Mouse (Mus musculus) activated CD4-positive, CD25-positive, alpha-beta regulatory T cell, adult 4 months (primary cell): ENCODE results near the gene Ptcra. TPM values are rescaled to one million over a fixed set of nuclear protein-coding genes. Genes with fewer than 3 reads are reported as not detected.
"Not testable (repeated sequence)": the region's sequence is repeated elsewhere in the genome, so short reads cannot be mapped to it uniquely, and the experiment has no call there.

Experiments
- ATAC-seq: one replicate; pipeline ENCODE4 v1.8.0; 2017
- polyA plus RNA-seq, 2 experiments: library from polyadenylated mRNA; unstranded; fragments of 100-300 nt; shearing (Covaris generic); gene quantifications; one replicate each; pipeline ENCODE4 v1.2.1; 2017

Ptcra gene
- polyA plus RNA-seq, 2 experiments from 2014 or later, result not detected

GRCm38 (mm10) chr17:46771025-46771424 lies 7.5 kb upstream of the Ptcra start:
- ATAC-seq, result no peak

- ATAC-seq, result no peak
These were observed 7.0 kb upstream of the Ptcra start for GRCm38 (mm10) chr17:46770546-46770945.

GRCm38 (mm10) chr17:46767868-46768267 lies 4.4 kb upstream of the Ptcra start:
- ATAC-seq, result no peak

- ATAC-seq, result not testable (repeated sequence)
These were observed 1.4 kb upstream of the Ptcra start for GRCm38 (mm10) chr17:46764916-46765315.

- ATAC-seq, result no peak
These were observed 4.8 kb downstream of the Ptcra start for GRCm38 (mm10) chr17:46758753-46759152.

- peak; percentile 95 for ATAC-seq
These were observed 11.5 kb downstream of the Ptcra start, which contains the start of gene Cnpy3 for GRCm38 (mm10) chr17:46751794-46752556. Gene Cnpy3 (minus strand): TSS chr17:46752214.

GRCm38 (mm10) chr17:46751056-46751793 lies 12.3 kb downstream of the Ptcra start:
- peak; percentile 15 for ATAC-seq

- no peak for ATAC-seq
These were observed 12.9 kb downstream of the Ptcra start for GRCm38 (mm10) chr17:46750580-46750979.

- ATAC-seq, result no peak
These were observed 14.2 kb downstream of the Ptcra start for GRCm38 (mm10) chr17:46749282-46749681.

- ATAC-seq, result no peak
These were observed 15.7 kb downstream of the Ptcra start for GRCm38 (mm10) chr17:46747806-46748205.

GRCm38 (mm10) chr17:46747234-46747633 lies 16.3 kb downstream of the Ptcra start:
- no peak for ATAC-seq

- ATAC-seq, result no peak
These were observed 18.0 kb downstream of the Ptcra start for GRCm38 (mm10) chr17:46745506-46745905.

- no peak for ATAC-seq
These were observed 20.5 kb downstream of the Ptcra start for GRCm38 (mm10) chr17:46742986-46743385.

- ATAC-seq, result no peak
These were observed 22.2 kb downstream of the Ptcra start for GRCm38 (mm10) chr17:46741305-46741704.

GRCm38 (mm10) chr17:46736160-46736559 lies 27.4 kb downstream of the Ptcra start:
- no peak for ATAC-seq

GRCm38 (mm10) chr17:46735287-46735686 lies 28.2 kb downstream of the Ptcra start:
- ATAC-seq, result no peak

GRCm38 (mm10) chr17:46734055-46734454 lies 29.5 kb downstream of the Ptcra start:
- no peak for ATAC-seq

GRCm38 (mm10) chr17:46728904-46729318 lies 34.6 kb downstream of the Ptcra start, which contains the start of gene Gnmt:
Gene Gnmt (minus strand): TSS chr17:46729168.
- no peak for ATAC-seq

- ATAC-seq, result no peak
These were observed 35.0 kb downstream of the Ptcra start for GRCm38 (mm10) chr17:46728496-46728895.

- ATAC-seq, result no peak
These were observed 35.5 kb downstream of the Ptcra start for GRCm38 (mm10) chr17:46728021-46728420.

- no peak for ATAC-seq
These were observed 36.2 kb downstream of the Ptcra start for GRCm38 (mm10) chr17:46727271-46727670.

GRCm38 (mm10) chr17:46725731-46726645 lies 37.5 kb downstream of the Ptcra start:
- ATAC-seq, result no peak

GRCm38 (mm10) chr17:46725273-46725672 lies 38.2 kb downstream of the Ptcra start:
- ATAC-seq, result no peak
